Mouse (Mus musculus): ENCODE results near the gene Il11ra1.
"Not testable (repeated sequence)": the region's sequence is repeated elsewhere in the genome, so short reads cannot be mapped to it uniquely, and the experiment has no call there.

Il11ra1 gene

GRCm38 (mm10) chr4:41755338-41756305, 55.8 kb downstream of the Il11ra1 start, which contains the start of gene Sigmar1:
Gene Sigmar1 (minus strand): TSS chr4:41756157.
- peak; percentile 89 to 92 for DNase-seq

- DNase-seq = peak in 1 of 2 experiments; percentile 25
Observed at GRCm38 (mm10) chr4:41756440-41756839, 56.7 kb downstream of the Il11ra1 start.

- peak; percentile 57 to 58 for DNase-seq
Observed at GRCm38 (mm10) chr4:41757321-41757720, 57.5 kb downstream of the Il11ra1 start.

- DNase-seq = peak; percentile 65 to 72
Observed at GRCm38 (mm10) chr4:41758021-41758420, 58.2 kb downstream of the Il11ra1 start.

- no peak for DNase-seq
Observed at GRCm38 (mm10) chr4:41758701-41759100, 58.9 kb downstream of the Il11ra1 start.

GRCm38 (mm10) chr4:41759206-41759605, 59.4 kb downstream of the Il11ra1 start:
- DNase-seq = peak; percentile 85

- DNase-seq = peak in 1 of 2 experiments; percentile 48
Observed at GRCm38 (mm10) chr4:41759656-41760287, 60.0 kb downstream of the Il11ra1 start.

- peak; percentile 97 to 98 for DNase-seq
Observed at GRCm38 (mm10) chr4:41760288-41760721, 60.5 kb downstream of the Il11ra1 start.

- no peak for DNase-seq
Observed at GRCm38 (mm10) chr4:41760911-41761310, 61.1 kb downstream of the Il11ra1 start.

- no peak for DNase-seq
Observed at GRCm38 (mm10) chr4:41761680-41762079, 61.9 kb downstream of the Il11ra1 start.

GRCm38 (mm10) chr4:41762099-41762687, 62.4 kb downstream of the Il11ra1 start:
- DNase-seq = no peak

- not testable (repeated sequence) for DNase-seq
Observed at GRCm38 (mm10) chr4:41762688-41763114, 62.9 kb downstream of the Il11ra1 start.

GRCm38 (mm10) chr4:41763176-41763575, 63.4 kb downstream of the Il11ra1 start:
- not testable (repeated sequence) for DNase-seq

GRCm38 (mm10) chr4:41767301-41767700, 67.5 kb downstream of the Il11ra1 start:
- DNase-seq = not testable (repeated sequence)

- DNase-seq = not testable (repeated sequence)
Observed at GRCm38 (mm10) chr4:41772946-41773345, 73.2 kb downstream of the Il11ra1 start.

- DNase-seq = peak; percentile 86 to 87
Observed at GRCm38 (mm10) chr4:41773502-41773901, 73.7 kb downstream of the Il11ra1 start.

- peak; percentile 89 to 91 for DNase-seq
Observed at GRCm38 (mm10) chr4:41774002-41774401, 74.2 kb downstream of the Il11ra1 start, which contains the start of gene Ccl27a. Gene Ccl27a (minus strand): TSS chr4:41774247.

- not testable (repeated sequence) for DNase-seq
Observed at GRCm38 (mm10) chr4:41774506-41774905, 74.7 kb downstream of the Il11ra1 start.

GRCm38 (mm10) chr4:41775840-41776239, 76.1 kb downstream of the Il11ra1 start:
- DNase-seq = not testable (repeated sequence)

- DNase-seq = not testable (repeated sequence)
Observed at GRCm38 (mm10) chr4:41781271-41781670, 81.5 kb downstream of the Il11ra1 start.

GRCm38 (mm10) chr4:41781748-41782485, 82.1 kb downstream of the Il11ra1 start:
- not testable (repeated sequence) for DNase-seq

GRCm38 (mm10) chr4:41782711-41783110, 82.9 kb downstream of the Il11ra1 start:
- not testable (repeated sequence) for DNase-seq
